Mouse (Mus musculus) neural tube, embryonic 13.5 days (tissue): Measurements from ENCODE around the gene Odf3. TPM values are rescaled to one million over a fixed set of nuclear protein-coding genes. Genes with fewer than 3 reads are reported as not detected.

Experiments used
- ATAC-seq: fragments of 200-750 bp; cut with Nextera tagmentation; 2 replicates; pipeline ENCODE4 v1.8.0; 2017; ENCODE audit warnings: low read depth, mild to moderate bottlenecking, moderate TSS enrichment, moderate library complexity
- H3K27ac ChIP-seq: fragments of 300-500 bp; sonication (generic); replicated peaks from 2 replicates; pipeline ENCODE4 v1.5.1; 2015; ENCODE audit warnings: moderate library complexity, mild to moderate bottlenecking, inconsistent platforms
- H3K27me3 ChIP-seq: fragments of 300-500 bp; sonication (generic); 2 replicates; pipeline ENCODE4 v1.6.1; 2015; ENCODE audit warnings: mild to moderate bottlenecking, inconsistent platforms
- H3K36me3 ChIP-seq: fragments of 300-500 bp; sonication (generic); 2 replicates; pipeline ENCODE4 v1.6.1; 2015; ENCODE audit warnings: mild to moderate bottlenecking, inconsistent platforms
- H3K4me1 ChIP-seq: fragments of 300-500 bp; sonication (generic); replicated peaks from 2 replicates; pipeline ENCODE4 v1.6.1; 2015; ENCODE audit warnings: inconsistent platforms
- H3K4me2 ChIP-seq: fragments of 300-500 bp; sonication (generic); 2 replicates; pipeline ENCODE4 v1.6.1; 2015; ENCODE audit warnings: inconsistent platforms, mild to moderate bottlenecking, moderate library complexity
- H3K4me3 ChIP-seq: fragments of 300-500 bp; sonication (generic); 2 replicates; pipeline ENCODE4 v1.5.1; 2015; ENCODE audit warnings: mild to moderate bottlenecking, inconsistent platforms
- H3K9ac ChIP-seq: fragments of 300-500 bp; sonication (generic); 2 replicates; pipeline ENCODE4 v1.6.1; 2015; ENCODE audit warnings: moderate library complexity, mild to moderate bottlenecking, inconsistent platforms
- H3K9me3 ChIP-seq: fragments of 300-500 bp; sonication (generic); 2 replicates; pipeline ENCODE4 v1.6.1; 2016; ENCODE audit warnings: inconsistent platforms
- WGBS: fragments of 180-500 bp; shearing (Covaris S2); methylation state at CpG from one replicate; pipeline ENCODE4 v1.1.7; 2015; 5-methylcytosine and 5-hydroxymethylcytosine counted together
- polyA plus RNA-seq: library from polyadenylated mRNA; unstranded; fragments of >200 nt; fragmentation: Nextera tagmentation; extraction: Ambion mirVana; gene quantifications from 2 replicates; pipeline ENCODE4 v1.2.1, GENCODE M21; 2015

Gene Odf3
- polyA plus RNA-seq, 1 experiment from 2014 or later, result not detected

GRCm38 (mm10) chr7:140848591-140848990 lies 986 bp downstream of the Odf3 start:
- 88% methylated on average over 10 of the region's 10 CpGs for WGBS
- Histone ChIP-seq H3K36me3 (peaks cover 28% of the 10 kb centered on the region), H3K9ac (no peak overlapping the region), H3K9me3 (no peaks in the 10 kb centered on the region), H3K27ac (no peak overlapping the region), H3K4me1 (no peaks in the 10 kb centered on the region), H3K4me3 (no peak overlapping the region), H3K27me3 (peaks cover 8% of the 10 kb centered on the region; the same call in 1 of the 2 replicates), H3K4me2 (no peak overlapping the region)
- no peak for ATAC-seq

DNA sequence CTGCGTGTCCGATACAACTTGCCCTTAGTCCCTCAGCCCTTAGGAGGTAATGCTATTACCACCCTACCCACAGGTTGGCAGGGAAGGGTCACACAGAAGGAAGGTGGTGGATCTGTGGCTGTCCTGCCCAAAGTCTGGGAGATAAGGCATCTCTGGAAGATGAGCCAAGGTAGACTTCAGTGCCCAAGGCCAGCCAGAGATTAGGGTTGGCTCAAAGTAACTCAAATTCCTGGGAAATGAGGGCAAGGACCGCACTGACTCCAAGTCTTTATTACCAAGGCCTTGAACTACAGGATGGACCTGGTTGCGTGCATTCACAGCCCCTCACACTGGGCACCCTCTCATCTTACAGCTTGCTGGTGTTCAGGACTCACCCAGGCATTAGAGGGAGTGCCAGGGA lies 4.3 kb downstream of the Odf3 start:
- Histone ChIP-seq H3K27ac (no peak overlapping the region), H3K9ac (no peak overlapping the region), H3K9me3 (no peaks in the 10 kb centered on the region), H3K4me3 (no peak overlapping the region), H3K36me3 (peaks cover 41% of the 10 kb centered on the region), H3K4me2 (no peak overlapping the region), H3K27me3 (peaks cover 4% of the 10 kb centered on the region; the same call in 1 of the 2 replicates), H3K4me1 (peaks cover 12% of the 10 kb centered on the region)
- ATAC-seq, result no peak
- 94% methylated on average over 4 of the region's 4 CpGs for WGBS

DNA sequence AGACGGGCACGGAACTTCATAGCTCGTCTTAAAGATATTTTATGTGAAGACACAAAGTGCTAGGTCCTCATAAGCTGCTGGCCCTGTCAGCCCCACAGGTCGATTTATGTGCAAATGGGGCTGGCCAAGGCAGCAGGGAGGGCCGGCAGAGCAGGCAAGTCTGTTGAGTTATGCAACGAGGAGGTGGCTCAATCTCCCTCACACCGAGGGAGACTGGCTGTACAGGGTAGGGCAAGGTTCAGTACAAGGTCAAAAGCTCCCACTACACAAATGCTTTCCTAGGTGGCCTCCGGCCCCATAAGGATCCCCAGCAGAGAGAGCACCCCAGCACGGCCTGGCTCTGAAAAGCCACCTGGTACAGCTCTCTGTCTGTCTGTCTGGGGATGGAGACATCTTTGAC lies 5.8 kb downstream of the Odf3 start:
- Histone ChIP-seq H3K9ac (no peak overlapping the region), H3K27ac (no peak overlapping the region), H3K9me3 (no peaks in the 10 kb centered on the region), H3K4me3 (no peak overlapping the region), H3K4me1 (peaks cover 20% of the 10 kb centered on the region), H3K36me3 (peaks cover 43% of the 10 kb centered on the region), H3K4me2 (no peak overlapping the region), H3K27me3 (no peaks in the 10 kb centered on the region)
- 86% methylated on average over 9 of the region's 9 CpGs for WGBS
- ATAC-seq, result no peak

GRCm38 (mm10) chr7:140854483-140854882 lies 6.9 kb downstream of the Odf3 start:
- no peak for ATAC-seq
- Histone ChIP-seq H3K9ac (no peak overlapping the region), H3K9me3 (no peaks in the 10 kb centered on the region), H3K4me1 (peaks cover 31% of the 10 kb centered on the region), H3K4me2 (peak overlapping the region; percentile 99), H3K36me3 (peaks cover 54% of the 10 kb centered on the region), H3K4me3 (peak overlapping the region; percentile 67; the same call in 1 of the 2 replicates), H3K27ac (no peak overlapping the region), H3K27me3 (no peaks in the 10 kb centered on the region)
- 94% methylated on average over 18 of the region's 18 CpGs for WGBS

DNA sequence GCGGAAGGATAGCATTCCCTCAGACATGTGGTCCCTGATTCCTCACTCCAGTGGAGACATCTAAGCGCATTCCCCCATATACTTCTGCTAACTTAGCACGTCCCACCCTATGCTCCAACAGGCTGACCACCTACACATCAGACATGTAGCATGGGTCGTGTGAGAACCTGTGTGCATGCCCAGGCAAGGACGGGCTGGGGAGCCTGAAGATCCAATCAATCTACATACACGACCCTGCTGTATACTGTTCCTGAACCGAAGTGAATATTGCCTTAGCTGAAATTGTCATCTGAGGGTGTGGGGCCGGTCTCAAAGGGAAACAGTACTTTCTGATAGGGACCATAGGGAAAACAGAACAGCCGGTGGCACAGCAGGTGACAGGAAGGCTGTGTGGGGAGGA lies 7.6 kb downstream of the Odf3 start:
- Histone ChIP-seq H3K4me2 (peak overlapping the region; percentile 99), H3K4me3 (peak overlapping the region; percentile 67), H3K36me3 (peaks cover 59% of the 10 kb centered on the region), H3K9me3 (no peaks in the 10 kb centered on the region), H3K9ac (peak overlapping the region; percentile 95), H3K27me3 (no peaks in the 10 kb centered on the region), H3K4me1 (peaks cover 38% of the 10 kb centered on the region), H3K27ac (0 out of 2 replicates have a peak overlapping the region, but pooled peaks have one; percentile 93)
- ATAC-seq, result no peak
- 76% methylated on average over 9 of the region's 9 CpGs for WGBS

DNA sequence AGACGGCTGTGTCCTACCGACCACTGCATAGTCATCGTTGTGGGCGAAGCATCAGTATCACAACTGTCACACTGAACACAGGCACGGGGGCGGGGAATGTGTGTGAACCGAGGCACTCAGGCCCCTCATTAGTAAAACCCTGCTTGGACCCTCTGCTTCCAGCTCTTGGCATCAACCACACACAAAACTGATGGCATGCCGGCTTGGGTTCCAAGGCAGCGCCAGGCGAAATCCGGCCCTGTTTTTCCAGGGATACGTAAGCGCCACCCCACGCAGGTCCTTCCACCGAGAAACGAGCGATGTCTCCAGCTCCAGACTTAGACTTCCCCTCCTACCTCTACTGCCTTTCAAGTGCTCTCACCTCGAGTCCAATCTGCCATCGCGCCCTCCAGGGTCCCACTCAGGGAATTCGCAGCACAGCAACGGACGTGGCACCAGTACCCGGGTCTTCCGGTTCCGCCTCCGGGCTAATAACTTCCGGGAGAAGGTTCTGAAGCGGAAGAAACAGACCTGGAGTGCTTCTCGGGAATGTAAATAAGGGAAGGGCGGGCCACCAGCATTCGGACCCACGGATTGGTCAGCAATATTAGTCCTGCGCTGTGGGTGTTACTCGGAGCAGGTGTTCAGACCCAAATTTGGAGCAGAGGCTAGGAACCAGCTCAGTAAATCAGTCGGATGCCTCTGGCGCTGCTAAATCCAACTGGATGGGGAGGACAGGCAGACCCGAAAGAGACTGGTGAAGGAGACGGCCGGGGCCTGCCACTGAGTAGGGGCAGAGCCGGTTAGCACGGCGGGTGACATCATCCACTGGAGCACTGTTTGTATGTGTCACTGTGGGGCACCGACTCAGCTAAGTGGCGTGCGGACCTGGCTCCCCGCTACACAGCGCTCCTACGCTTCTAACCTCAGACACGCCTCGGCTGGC lies 8.5 kb downstream of the Odf3 start, which contains the start of gene Gm45785:
Gene Gm45785, minus strand, starts transcription at position 472 of the 925 bp plus-strand sequence.
- peaks cover 42% of the 10 kb centered on the region for H3K4me1 ChIP-seq
- H3K36me3 ChIP-seq, result peaks cover 64% of the 10 kb centered on the region
- peak; percentile 83 for ATAC-seq
- peak within 1 kb of the TSS; percentile 99 for H3K4me2 ChIP-seq
- H3K9me3 ChIP-seq, result no peaks in the 10 kb centered on the region
- peak within 1 kb of the TSS; percentile 95 for H3K9ac ChIP-seq
- under 1% methylated on average over 51 of the region's 51 CpGs for WGBS
- H3K4me3 ChIP-seq, result peak within 1 kb of the TSS; percentile 67
- H3K27ac ChIP-seq, result peak within 1 kb of the TSS; percentile 93
- no peaks in the 10 kb centered on the region for H3K27me3 ChIP-seq

GRCm38 (mm10) chr7:140856785-140857549 lies 9.4 kb downstream of the Odf3 start, which contains the start of gene Ric8a:
Gene Ric8a (plus strand): TSS chr7:140856957.
- under 1% methylated on average over 50 of the region's 50 CpGs for WGBS
- H3K9ac ChIP-seq, result peak within 1 kb of the TSS; percentile 95
- H3K27me3 ChIP-seq, result no peaks in the 10 kb centered on the region
- peak; percentile 80 for ATAC-seq
- H3K9me3 ChIP-seq, result no peaks in the 10 kb centered on the region
- peaks cover 42% of the 10 kb centered on the region for H3K4me1 ChIP-seq
- H3K36me3 ChIP-seq, result peaks cover 65% of the 10 kb centered on the region
- H3K4me3 ChIP-seq, result peak within 1 kb of the TSS; percentile 67
- H3K4me2 ChIP-seq, result peak within 1 kb of the TSS; percentile 99
- H3K27ac ChIP-seq, result peak within 1 kb of the TSS; percentile 93

- peaks cover 65% of the 10 kb centered on the region for H3K36me3 ChIP-seq
- H3K27ac ChIP-seq, result peak within 1 kb of the TSS; percentile 93
- H3K4me3 ChIP-seq, result peak within 1 kb of the TSS; percentile 67
- H3K9ac ChIP-seq, result peak within 1 kb of the TSS; percentile 95
- H3K4me1 ChIP-seq, result peaks cover 42% of the 10 kb centered on the region
- peak within 1 kb of the TSS; percentile 99 for H3K4me2 ChIP-seq
- no peaks in the 10 kb centered on the region for H3K9me3 ChIP-seq
- ATAC-seq, result peak; percentile 54
- H3K27me3 ChIP-seq, result no peaks in the 10 kb centered on the region
- 40% methylated on average over 40 of the region's 40 CpGs for WGBS
These were observed 10.2 kb downstream of the Odf3 start, which contains the start of gene Bet1l for GRCm38 (mm10) chr7:140857550-140858505. Gene Bet1l (minus strand): TSS chr7:140857577.

- Histone ChIP-seq H3K36me3 (peaks cover 65% of the 10 kb centered on the region), H3K27ac (no peak overlapping the region), H3K9ac (peak overlapping the region; percentile 95), H3K9me3 (no peaks in the 10 kb centered on the region), H3K4me3 (peak overlapping the region; percentile 67), H3K4me2 (peak overlapping the region; percentile 99), H3K27me3 (no peaks in the 10 kb centered on the region), H3K4me1 (peaks cover 42% of the 10 kb centered on the region)
- 94% methylated on average over 8 of the region's 8 CpGs for WGBS
- ATAC-seq, result no peak
These were observed 11.1 kb downstream of the Odf3 start for GRCm38 (mm10) chr7:140858746-140859145.

DNA sequence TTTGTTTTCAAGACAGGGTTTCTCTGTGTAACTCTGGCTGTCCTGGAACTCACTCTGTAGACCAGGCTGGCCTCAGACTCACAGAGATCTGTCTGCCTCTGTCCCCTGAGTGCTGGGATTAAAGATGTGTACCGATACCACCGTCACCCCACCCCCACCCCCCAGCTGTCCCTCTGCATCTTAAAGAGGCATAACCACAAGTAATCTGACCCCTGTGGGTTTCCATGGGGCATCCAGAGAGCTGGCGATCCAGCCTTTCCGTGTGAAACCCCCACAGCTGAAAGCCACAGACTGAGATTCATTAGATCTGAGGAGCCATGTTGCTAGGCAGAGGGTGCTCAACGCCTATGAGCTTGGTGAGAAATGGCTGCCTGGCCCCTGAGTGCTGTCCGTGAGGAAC lies 12.4 kb downstream of the Odf3 start:
- H3K4me1 ChIP-seq, result peaks cover 37% of the 10 kb centered on the region
- no peak for ATAC-seq

DNA sequence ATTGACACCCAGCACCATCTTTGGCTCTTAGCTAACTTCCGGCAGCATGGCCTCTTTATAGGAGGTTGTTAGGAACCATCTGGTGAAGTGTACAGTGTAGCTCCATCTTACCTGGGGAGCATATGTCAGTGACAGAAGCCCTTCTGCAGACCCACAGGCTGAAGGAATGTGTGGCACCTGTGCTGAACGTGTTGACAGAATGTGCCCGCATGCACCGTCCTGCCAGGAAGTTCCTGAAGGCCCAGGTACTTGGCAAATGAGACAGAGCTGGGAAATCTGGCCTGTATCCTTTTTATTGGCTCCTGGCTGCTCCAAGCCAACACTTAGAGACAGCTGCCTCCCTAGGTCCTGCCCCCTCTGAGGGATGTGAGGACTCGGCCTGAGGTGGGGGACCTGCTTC lies 13.1 kb downstream of the Odf3 start:
- Histone ChIP-seq H3K4me2 (no peak overlapping the region), H3K36me3 (peaks cover 66% of the 10 kb centered on the region), H3K27ac (no peak overlapping the region), H3K4me3 (no peak overlapping the region), H3K9ac (no peak overlapping the region), H3K9me3 (no peaks in the 10 kb centered on the region), H3K27me3 (no peaks in the 10 kb centered on the region), H3K4me1 (peaks cover 30% of the 10 kb centered on the region)
- WGBS, result 92% methylated on average over 5 of the region's 5 CpGs
- ATAC-seq, result no peak

More for the DNA sequence above, 12.4 kb downstream of the Odf3 start:
- Histone ChIP-seq H3K9me3 (no peaks in the 10 kb centered on the region), H3K27ac (no peak overlapping the region), H3K4me3 (no peak overlapping the region), H3K9ac (0 out of 2 replicates have a peak overlapping the region, but pooled peaks have one; percentile 0), H3K36me3 (peaks cover 66% of the 10 kb centered on the region), H3K4me2 (peak overlapping the region; percentile 99; the same call in 1 of the 2 replicates), H3K27me3 (no peaks in the 10 kb centered on the region)
- WGBS, result 71% methylated on average over 6 of the region's 6 CpGs
